In the genomic region with DNA sequence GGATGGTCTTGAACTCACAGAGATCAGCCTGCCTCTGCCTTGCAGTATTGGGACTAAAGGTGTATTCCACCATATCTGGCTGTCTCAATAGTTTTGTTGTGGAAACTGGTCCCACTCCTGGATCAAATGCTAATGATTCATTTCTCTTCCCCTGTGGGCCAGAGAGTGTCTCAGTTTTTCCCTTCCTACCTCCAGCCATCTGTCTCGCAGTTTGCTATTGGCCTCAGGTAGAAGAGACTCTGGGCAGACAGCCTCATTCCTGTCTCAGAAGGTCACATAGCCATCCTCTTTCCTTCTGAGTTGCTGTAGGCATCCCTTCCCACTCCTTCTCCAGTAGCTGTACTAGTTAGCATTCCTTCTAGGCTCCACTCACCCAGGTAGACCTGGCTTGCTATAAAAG, we compare ENCODE assay signal across 26 mouse cellular contexts. TPM values are rescaled to one million over a fixed set of nuclear protein-coding genes. Genes with fewer than 3 reads are reported as not detected.
A peak's percentile ranks its signal among the peaks of the same experiment; 100 is the strongest.
DNase-seq lines count a peak whose midpoint lies in the region; ATAC-seq and TF ChIP-seq lines count a peak whose summit lies in the region.
"Had no signal": no experiment of that assay in that cellular context is flagged by ENCODE, and none has a peak within 500 bp of the region (broad histone marks: within the 10 kb centered on the region; RNA-seq: fewer than 3 reads in every experiment).

No protein-coding gene starts in this region.

- 28% methylated on average over 1 of the region's 1 CpGs for WGBS in cerebellum, adult 2 months
- WGBS in small intestine, adult 2 months = 65% methylated on average over 1 of the region's 1 CpGs

- no peak for ATAC-seq in cerebellum, adult (ENCODE audit: insufficient number of reproducible peaks, low FRiP score, low TSS enrichment)
- ATAC-seq: forebrain, embryonic 13.5 days; forebrain, embryonic 16.5 days; hindbrain, postnatal 0 days; inflammation-experienced regulatory T-cells, adult 6 months; intestine, embryonic 16.5 days; Patski had no signal

- H3K4me1 ChIP-seq in cerebellum, adult 2 months (ENCODE audit: control insufficient read depth, insufficient read depth, low read length) = peaks cover 11% of the 10 kb centered on the region; the same call in 1 of the 2 replicates
- H3K4me1 ChIP-seq in small intestine, adult 2 months (ENCODE audit: control insufficient read depth, insufficient read depth, insufficient read length, low read length) = peaks cover 39% of the 10 kb centered on the region
- H3K4me1 ChIP-seq: forebrain, embryonic 13.5 days had no signal

- no peak overlapping the region for H3K4me3 ChIP-seq in cerebellum, adult 2 months (replicated peaks; ENCODE audit: insufficient read depth, low read depth, low read length)
- no peak overlapping the region for H3K4me3 ChIP-seq in small intestine, adult 2 months (ENCODE audit: low read depth, low read length)
- H3K4me3 ChIP-seq: forebrain, embryonic 10.5 days; forebrain, embryonic 13.5 days; heart, adult 2 months; heart, embryonic 10.5 days; heart, embryonic 13.5 days had no signal

- H3K36me3 ChIP-seq in small intestine, adult 2 months (ENCODE audit: control insufficient read depth, insufficient read depth, low read length) = no peaks in the 10 kb centered on the region
- H3K36me3 ChIP-seq: forebrain, embryonic 10.5 days; heart, embryonic 10.5 days; heart, embryonic 13.5 days had no signal

- H3K27ac ChIP-seq in cerebellum, adult 2 months (ENCODE audit: insufficient read depth, low read length) = no peak overlapping the region
- peak overlapping the region; percentile 91; the same call in 1 of the 2 replicates for H3K27ac ChIP-seq in small intestine, adult 2 months (ENCODE audit: insufficient read depth, low read depth, low read length)
- H3K27ac ChIP-seq: forebrain, embryonic 10.5 days; forebrain, embryonic 13.5 days; heart, adult 2 months; heart, embryonic 10.5 days; heart, embryonic 13.5 days; hindbrain, embryonic 14.5 days; hindbrain, postnatal 0 days had no signal

- TF ChIP-seq CTCF in cerebellum, adult 2 months (IDR thresholded peaks at IDR 0.05; ENCODE audit: borderline replicate concordance, insufficient read depth, low read depth, low read length) = no peak
- TF ChIP-seq CTCF in small intestine, adult 2 months (IDR thresholded peaks at IDR 0.05; ENCODE audit: extremely low read depth, insufficient read length, insufficient replicate concordance, low read depth, low read length) = no peak

- H3K27me3 ChIP-seq in cerebellum, adult 2 months (ENCODE audit: control insufficient read depth, insufficient read depth, low read length) = no peaks in the 10 kb centered on the region
- no peaks in the 10 kb centered on the region for H3K27me3 ChIP-seq in small intestine, adult 2 months (ENCODE audit: control insufficient read depth, insufficient read depth, low read length)
- H3K27me3 ChIP-seq: CH12.LX; forebrain, embryonic 13.5 days; heart, embryonic 13.5 days; Patski had no signal

- DNase-seq in cerebellum, adult 2 months = peak; percentile 49 to 77
- peak; percentile 52 to 67 for DNase-seq in cerebellum, postnatal 25 days
- no peak for DNase-seq in cerebellum, postnatal 4 days (ENCODE audit: low spot score in 2 of 2)
- peak; percentile 80 for DNase-seq in brain, adult 2 months (ENCODE audit: low read depth, low spot score)
- DNase-seq in kidney, postnatal 4 days = no peak
- DNase-seq: adrenal gland, postnatal 10 days; adrenal gland, postnatal 36 days; B cell, adult 2 months; gastrocnemius, postnatal 25 days; heart, adult 2 months; heart, postnatal 14 days; heart, postnatal 4 days; kidney, adult 18-20 months had no signal

- no peak for TF ChIP-seq POLR2A in cerebellum, adult 2 months (IDR thresholded peaks at IDR 0.05; ENCODE audit: borderline replicate concordance, insufficient read depth, low read length)
- TF ChIP-seq POLR2A in small intestine, adult 2 months (IDR thresholded peaks at IDR 0.05; ENCODE audit: low read depth, low read length) = no peak

RNA-seq across cellular contexts. Expression of gene Dapk2, which starts 40.5 kb away (rescaled TPM):
- polyA plus RNA-seq in cerebellum, adult 2 months (2012; rRNA removed) = 3.6 and 3.8 TPM in 2 replicates
- polyA plus RNA-seq in small intestine, adult 2 months (2012; rRNA removed) = 5.6 and 8.2 TPM in 2 replicates

Comparison
In these comparisons a context has a peak if more than half of its experiments do, and no peak if none do; other contexts are left out.
1. DNase-seq: peak in cerebellum, adult 2 months (2 of 2), cerebellum, postnatal 25 days (2 of 2) and brain, adult 2 months (single experiment); none in cerebellum, postnatal 4 days (0 of 2) and kidney, postnatal 4 days (0 of 2).